Mouse (Mus musculus): ENCODE results near the gene Gm10718. TPM values are rescaled to one million over a fixed set of nuclear protein-coding genes. Genes with fewer than 3 reads are reported as not detected.
A peak's percentile ranks its signal among the peaks of the same experiment; 100 is the strongest.
"Not testable (repeated sequence)": the region's sequence is repeated elsewhere in the genome, so short reads cannot be mapped to it uniquely, and the experiment has no call there.

Gene Gm10718
- total RNA-seq (2021): not detected
- long read RNA-seq, experiment 1: 0 reads
- long read RNA-seq, experiment 2: 0 reads

- DNase-seq (ENCODE audit: low spot score): peak; percentile 17
Measured at GRCm38 (mm10) chr9:3023312-3023984, at the start of gene Gm10718. TSS of gene Gm10718 (plus strand) at chr9:3023547.

GRCm38 (mm10) chr9:3000445-3000972 is 22.8 kb upstream of the Gm10718 start, which contains the start of gene Gm10722:
TSS of gene Gm10722 (plus strand) at chr9:3000922.
- DNase-seq (ENCODE audit: low spot score): peak; percentile 1

- peak; percentile 26 for DNase-seq (ENCODE audit: low spot score)
Measured at GRCm38 (mm10) chr9:3001006-3001405, 22.3 kb upstream of the Gm10718 start.

- DNase-seq (ENCODE audit: low spot score): peak; percentile 100
Measured at GRCm38 (mm10) chr9:3001948-3002659, 21.2 kb upstream of the Gm10718 start.

- not testable (repeated sequence) for DNase-seq (ENCODE audit: low spot score)
Measured at GRCm38 (mm10) chr9:3002794-3003396, 20.5 kb upstream of the Gm10718 start, which contains the start of gene Gm11168. TSS of gene Gm11168 (plus strand) at chr9:3003346.

- not testable (repeated sequence) for DNase-seq (ENCODE audit: low spot score)
Measured at GRCm38 (mm10) chr9:3006179-3006578, 17.2 kb upstream of the Gm10718 start.

- peak; percentile 95 for DNase-seq (ENCODE audit: low spot score)
Measured at GRCm38 (mm10) chr9:3006636-3007035, 16.7 kb upstream of the Gm10718 start.

GRCm38 (mm10) chr9:3007272-3007671 is 16.1 kb upstream of the Gm10718 start:
- DNase-seq (ENCODE audit: low spot score): not testable (repeated sequence)

- DNase-seq (ENCODE audit: low spot score): not testable (repeated sequence)
Measured at GRCm38 (mm10) chr9:3009331-3009730, 14.0 kb upstream of the Gm10718 start.

GRCm38 (mm10) chr9:3012054-3012621 is 11.2 kb upstream of the Gm10718 start:
- not testable (repeated sequence) for DNase-seq (ENCODE audit: low spot score)

- not testable (repeated sequence) for DNase-seq (ENCODE audit: low spot score)
Measured at GRCm38 (mm10) chr9:3012733-3013279, 10.5 kb upstream of the Gm10718 start, which contains the start of gene Gm10721. TSS of gene Gm10721 (plus strand) at chr9:3013140.

GRCm38 (mm10) chr9:3015354-3015753 is 8.0 kb upstream of the Gm10718 start, which contains the start of gene Gm10720:
TSS of gene Gm10720 (plus strand) at chr9:3015654.
- DNase-seq (ENCODE audit: low spot score): not testable (repeated sequence)

- DNase-seq (ENCODE audit: low spot score): peak; percentile 1
Measured at GRCm38 (mm10) chr9:3015896-3016295, 7.5 kb upstream of the Gm10718 start.

- not testable (repeated sequence) for DNase-seq (ENCODE audit: low spot score)
Measured at GRCm38 (mm10) chr9:3017108-3017507, 6.2 kb upstream of the Gm10718 start, which contains the start of gene Gm10719. TSS of gene Gm10719 (plus strand) at chr9:3017408.

GRCm38 (mm10) chr9:3018944-3019343 is 4.4 kb upstream of the Gm10718 start:
- DNase-seq (ENCODE audit: low spot score): not testable (repeated sequence)

- DNase-seq (ENCODE audit: low spot score): peak; percentile 67
Measured at GRCm38 (mm10) chr9:3019835-3020727, 3.3 kb upstream of the Gm10718 start.

GRCm38 (mm10) chr9:3022316-3023008 is 885 bp upstream of the Gm10718 start:
- peak; percentile 82 for DNase-seq (ENCODE audit: low spot score)

GRCm38 (mm10) chr9:3023985-3024648 is 770 bp downstream of the Gm10718 start:
- peak; percentile 70 for DNase-seq (ENCODE audit: low spot score)
